Mouse (Mus musculus) kidney, postnatal 14 days (tissue): ENCODE data around the gene Rab26.
A peak's percentile ranks its signal among the peaks of the same experiment; 100 is the strongest.

Experiments used
- DNase-seq: peaks from one replicate; pipeline ENCODE4 v3.0.0; 2022; ENCODE audit warnings: mixed read lengths

Gene Rab26

DNA sequence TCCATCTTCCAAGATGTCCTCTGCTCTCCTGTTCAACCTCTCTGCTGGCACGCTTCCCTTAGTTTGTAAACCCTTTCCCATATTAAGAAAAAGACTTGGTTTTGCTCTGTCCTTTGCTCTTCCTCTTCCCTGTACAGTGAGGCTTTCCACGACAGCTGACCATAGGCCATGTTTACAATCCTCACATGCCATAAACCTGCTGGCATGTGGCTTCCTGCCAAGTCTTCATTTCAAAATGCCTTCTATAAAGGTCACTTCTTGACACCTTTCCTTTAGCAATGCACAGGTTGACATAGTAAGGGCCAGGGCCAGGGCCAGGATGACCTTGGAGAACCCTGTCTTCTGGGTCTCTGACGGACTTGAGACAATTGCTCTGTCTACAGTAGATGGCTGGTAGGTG, 12.2 kb upstream of the Rab26 start:
- DNase-seq: peak; percentile 53

DNA sequence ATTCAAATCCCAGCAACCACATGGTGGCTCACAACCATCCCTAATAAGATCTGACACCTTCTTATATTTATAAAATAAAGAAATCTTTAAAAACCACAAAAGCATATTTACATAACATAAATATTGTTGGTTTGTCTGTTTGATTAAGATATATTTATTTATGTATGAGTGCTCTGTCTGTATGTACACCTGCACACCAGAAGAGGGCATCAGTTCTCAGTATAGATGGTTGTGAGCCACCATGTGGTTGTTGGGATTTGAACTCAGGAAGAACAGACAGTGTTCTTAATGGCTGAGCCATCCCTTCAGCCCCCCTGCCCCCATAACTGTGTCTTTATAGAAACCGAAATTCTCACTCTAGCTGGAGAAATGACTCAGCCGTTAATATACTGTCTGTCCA, 11.2 kb upstream of the Rab26 start:
- DNase-seq: no peak

DNA sequence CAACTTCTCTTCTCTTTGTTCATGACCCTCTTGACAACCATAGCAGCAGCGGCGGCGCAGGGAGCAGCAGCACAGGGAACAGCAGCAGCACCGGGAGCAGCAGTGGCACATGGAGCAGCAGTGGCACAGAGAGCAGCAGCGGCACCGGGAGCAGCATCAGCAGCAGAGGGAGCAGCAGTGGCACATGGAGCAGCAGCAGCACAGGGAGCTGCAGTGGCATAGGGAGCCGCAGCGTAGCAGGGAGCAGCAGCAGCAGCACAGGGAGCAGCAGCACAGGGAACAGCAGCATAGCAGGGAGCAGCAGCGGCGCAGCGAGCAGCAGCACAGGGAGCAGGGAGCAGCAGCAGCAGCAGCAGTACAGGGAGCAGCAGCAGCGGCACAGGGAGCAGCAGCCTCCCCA, 10.6 kb upstream of the Rab26 start:
- no peak for DNase-seq

DNA sequence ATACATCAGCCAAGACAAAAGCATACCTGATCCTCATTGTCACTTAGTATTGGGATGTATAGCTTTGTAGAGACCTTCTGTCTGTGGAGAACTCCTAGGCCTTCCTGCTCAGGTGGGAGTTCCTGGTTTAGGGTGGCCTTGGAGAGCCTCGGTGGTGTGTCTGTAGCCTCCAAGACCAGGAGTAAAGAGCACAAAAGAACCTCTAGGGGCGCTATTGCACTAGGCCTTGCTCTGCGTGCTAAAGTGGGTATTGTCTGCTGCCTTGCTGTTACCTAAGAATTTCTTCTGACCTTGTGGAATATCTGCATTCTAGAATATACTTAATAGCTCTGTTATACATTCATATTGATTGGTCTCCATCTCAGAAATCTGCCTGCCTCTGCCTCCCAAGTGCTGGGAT, 6.4 kb upstream of the Rab26 start:
- DNase-seq: peak; percentile 66

DNA sequence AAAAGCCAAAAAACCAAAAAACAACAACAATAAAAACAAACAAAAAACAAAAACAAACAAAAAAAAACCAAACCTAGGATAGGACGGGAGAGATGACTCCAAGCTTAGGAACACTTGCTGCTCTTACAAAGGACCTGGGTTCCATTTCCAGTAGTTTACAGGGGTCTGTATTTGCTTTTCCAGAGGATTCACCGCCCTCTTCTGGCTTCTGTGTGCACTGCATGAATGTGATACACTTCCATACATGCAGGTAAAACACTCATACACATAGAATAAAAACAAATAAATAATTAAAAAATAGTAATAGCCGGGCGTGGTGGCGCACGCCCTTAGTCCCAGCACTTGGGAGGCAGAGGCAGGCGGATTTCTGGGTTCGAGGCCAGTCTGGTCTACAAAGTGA, 4.9 kb upstream of the Rab26 start:
- peak; percentile 72 for DNase-seq

DNA sequence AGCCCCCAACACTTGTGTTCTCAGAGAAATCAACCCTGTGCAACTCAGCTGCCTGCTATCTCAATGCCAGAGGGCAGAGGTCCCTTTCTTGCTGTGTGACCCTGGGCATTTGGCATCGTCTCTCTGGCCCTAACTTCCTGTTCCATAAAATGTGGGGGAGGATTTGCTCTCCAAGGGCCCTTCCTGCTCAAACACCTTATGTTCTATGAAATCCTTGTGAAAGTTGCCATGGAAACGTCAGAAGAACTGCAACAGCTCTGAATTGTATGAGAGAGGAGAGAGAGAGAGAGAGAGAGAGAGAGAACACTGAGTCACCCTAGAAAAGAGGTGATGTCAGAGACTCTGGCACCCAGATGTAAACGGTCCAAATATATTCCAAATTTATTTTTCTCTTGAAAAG, 3.5 kb upstream of the Rab26 start:
- DNase-seq: no peak

DNA sequence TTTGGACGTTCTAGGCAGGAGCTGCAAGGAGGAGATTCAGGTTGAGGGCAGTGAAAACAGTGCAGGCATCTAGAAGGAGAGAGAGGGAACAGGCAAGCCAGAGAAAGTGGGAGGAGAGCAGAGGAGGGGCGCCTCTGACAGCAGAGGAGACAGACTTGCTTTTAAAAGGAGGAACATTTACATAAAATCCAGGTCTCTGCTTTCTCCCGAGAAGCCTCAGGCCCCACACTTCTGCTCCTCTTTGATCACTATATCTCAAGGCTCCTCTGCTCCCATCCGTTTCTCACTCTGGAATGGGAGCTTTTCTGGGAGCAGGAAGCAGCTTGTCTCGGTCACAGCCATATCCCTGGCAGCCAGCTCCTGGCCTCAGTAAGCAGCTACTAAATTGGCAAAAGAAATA, 1.3 kb upstream of the Rab26 start:
- no peak for DNase-seq

DNA sequence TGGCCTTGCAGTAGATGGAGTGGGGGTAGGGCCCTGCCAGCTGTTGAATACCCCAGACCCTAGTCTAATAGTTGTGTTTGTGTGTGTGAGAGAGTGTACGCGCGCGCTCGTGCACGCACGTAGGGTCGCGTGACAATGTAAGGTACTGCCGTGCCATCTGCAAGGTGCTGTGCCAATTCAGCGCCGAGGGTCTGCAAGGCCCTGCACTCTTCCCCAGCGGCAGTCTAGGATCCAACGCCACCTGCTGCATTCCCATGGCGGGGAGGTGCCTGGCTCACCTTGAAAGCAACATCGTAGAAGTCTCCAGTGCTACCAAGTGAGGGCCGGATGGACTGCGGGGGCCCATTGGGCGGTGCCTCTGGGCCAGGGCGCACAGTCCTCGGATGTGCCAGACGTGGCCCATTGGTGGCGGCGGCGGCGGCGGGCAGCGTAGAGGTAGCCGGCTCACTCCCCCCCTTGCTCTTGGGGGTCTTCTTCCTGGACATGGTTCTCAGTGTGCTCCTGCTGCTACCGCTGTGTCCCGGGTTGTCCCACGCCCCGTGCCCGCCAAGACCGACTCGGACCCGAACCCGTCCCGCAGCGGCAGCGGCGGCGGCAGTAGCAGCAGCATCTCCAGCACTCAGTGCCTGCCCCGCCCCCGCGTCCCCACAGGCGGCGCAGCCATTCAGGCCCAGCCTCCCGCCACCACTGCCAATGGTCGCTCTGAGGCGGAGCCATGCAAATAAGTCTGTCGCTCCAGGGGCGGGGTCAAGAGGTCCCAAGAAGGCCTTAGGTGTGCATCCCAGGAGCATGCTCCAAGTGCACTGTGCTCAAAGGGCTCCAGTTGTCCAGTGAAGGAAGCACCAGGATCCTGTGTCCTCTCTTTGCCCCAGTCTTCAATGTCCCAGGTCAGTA, 664 bp downstream of the Rab26 start:
- peak; percentile 91 for DNase-seq

DNA sequence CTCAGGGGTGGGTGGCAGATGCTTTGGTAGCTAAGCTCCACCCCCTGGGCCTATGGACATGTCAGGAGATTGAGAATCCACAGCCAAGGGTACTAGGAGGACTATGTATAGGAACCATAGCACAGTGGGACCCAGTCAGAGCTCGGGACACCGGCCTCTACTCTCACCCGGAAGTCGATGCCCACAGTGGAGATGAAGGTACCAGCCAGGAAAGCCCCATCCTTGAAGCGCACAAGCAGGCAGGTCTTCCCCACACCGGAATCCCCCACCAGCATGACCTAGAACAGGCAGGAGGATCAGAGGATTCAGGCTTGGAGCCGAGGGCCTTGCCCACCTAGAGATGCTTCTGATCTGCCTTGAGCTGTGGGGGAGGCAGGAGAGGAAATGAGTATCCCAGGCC, 2.0 kb downstream of the Rab26 start:
- no peak for DNase-seq

DNA sequence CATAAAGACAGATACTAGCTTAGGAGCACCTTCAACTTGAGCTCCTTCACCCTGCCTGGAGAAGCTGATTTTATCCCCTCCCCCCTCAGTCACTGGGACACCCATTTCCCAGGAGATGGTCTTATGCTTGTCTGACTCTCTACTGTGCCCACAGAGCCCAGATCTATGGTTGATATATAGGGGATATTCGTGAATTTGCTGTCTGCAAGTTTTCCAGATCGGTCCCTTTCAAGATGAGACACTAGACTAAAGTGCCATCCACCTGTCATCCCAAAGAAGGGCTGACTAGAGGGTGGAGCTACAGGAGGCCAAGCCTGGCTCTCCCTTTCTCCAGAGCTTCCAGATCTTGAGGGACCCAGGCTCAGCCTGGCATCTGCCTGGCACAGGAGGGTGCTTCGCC, 2.9 kb downstream of the Rab26 start:
- no peak for DNase-seq

DNA sequence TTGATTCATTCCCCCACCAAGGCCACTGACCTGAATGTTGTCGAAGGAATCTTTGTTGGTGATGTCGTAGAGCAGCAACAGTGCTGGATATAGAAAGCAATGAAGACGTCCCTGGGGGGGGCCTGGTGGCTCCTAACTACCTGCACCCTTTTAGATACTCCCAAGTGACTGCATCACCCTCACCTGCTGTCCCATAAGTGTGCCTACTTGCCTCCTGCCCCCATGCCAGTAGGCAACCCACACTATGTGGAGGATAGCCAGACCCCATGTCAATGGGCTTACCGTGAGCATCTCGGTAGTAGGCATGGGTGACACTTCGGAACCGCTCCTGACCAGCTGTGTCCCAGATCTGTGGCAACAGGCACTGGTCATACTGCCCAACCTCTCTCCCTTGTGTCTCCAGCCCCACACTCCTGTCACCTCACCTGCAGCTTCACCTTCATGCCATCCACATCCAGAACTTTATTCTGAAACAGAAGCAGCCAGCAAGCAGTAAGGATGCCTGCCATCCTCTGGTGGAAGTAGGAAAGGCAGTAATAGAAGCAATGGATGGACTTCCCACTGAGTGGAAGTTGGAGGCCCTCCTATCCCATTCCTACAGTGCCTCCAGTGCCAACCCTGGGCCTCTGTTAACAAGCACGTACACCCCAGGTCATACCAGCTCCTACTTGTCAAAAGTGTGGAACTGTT, 3.5 kb downstream of the Rab26 start:
- DNase-seq: no peak

DNA sequence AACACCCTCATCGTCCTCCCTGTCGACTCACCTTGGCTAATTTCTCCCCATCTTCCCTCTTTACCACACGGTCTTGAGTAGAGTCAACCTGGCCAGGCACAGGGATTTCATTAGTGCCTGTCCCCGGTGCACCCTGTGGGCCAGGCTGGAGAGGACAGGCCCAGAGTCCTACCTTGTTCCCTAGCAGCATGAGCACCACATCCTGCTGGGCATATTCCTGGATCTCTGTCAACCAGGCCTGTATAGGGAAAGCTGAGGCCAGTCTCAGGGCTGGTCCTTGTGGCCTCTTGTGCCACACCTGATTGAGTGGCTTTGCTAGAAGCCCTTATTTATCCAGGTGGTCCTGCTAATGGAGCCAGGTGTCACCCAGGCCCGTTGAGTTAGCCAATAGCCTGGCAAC, 4.1 kb downstream of the Rab26 start:
- no peak for DNase-seq

DNA sequence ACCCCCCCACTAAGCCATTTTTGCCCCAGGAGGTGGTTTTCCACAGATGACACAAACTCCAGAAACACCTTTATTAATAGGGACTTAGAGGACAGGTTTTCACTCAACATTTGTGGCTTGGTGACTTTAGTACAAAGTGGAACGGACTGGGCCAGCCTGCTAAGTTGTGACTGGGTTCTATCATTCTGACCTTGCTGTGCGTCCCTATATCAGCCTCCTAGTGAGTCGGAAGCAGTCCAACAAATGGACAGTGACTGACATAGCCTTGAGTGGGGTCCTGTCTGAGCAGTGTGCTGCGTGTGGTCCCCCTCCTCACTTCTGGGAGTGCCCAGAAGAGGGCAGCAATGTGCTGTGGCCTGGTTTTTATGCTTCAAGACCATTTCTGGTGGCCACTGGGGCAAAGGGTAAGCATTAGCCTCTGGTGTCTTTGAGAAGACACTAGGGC, 5.0 kb downstream of the Rab26 start:
- DNase-seq: peak; percentile 70

DNA sequence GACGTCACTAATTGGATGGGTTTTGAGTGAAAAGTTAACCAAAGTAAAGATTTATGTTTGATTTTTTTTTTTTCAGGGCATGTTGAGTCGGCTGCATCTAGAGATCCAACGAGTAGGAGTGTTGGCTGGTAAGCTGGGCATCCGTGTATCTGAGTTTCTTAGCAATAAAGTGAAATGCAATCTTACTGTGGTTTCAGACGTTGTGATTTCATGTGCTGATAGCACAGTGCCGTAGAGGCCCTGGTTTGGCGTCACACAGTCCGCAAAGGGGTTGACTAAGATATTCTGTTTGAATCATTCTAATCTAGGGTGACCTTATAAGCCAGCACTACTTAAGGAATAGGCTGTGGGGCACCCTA, 5.5 kb downstream of the Rab26 start:
- DNase-seq: no peak

DNA sequence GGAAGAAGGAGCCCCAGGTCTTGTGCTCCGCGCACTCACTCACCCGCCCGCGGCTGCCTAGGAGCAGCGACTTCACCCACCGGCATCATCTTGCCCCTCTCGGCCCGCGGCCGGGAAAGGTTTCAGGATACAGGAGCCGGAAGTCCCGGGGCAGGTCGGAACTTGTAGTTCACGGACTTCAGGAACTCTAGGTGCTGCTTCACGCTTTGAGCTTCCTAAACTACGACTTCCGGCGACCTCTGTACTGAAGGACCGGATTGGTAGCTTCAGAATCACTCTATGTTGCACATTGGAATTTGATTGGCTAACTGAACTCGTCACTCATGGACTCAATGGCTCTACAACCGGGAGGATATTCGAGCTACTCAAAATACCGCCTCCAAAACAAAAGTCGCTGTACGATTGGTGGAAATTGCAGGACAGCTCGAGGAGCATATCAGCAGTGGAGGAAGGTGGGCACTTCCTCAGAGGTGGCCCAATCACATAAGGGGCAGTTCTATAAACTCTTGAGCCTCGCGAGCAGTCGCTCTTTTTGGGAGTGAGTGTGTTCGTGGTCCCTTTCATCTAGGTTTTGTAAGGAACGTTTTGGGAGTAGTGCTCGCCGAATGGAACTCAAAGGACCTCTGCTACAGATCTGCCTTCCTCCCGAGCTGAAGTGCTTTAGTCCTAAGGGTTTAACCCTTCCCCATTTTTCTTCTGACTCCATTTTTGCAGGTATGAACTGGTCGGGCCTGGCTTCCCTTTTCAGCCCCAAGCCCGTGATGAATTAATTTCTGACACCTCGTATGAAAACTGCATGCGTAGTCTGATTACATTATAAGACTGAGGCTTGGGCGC, 6.1 kb downstream of the Rab26 start, which contains the start of gene Traf7:
Traf7 (minus strand) TSS at position 216 of the 837 bp plus-strand sequence.
- DNase-seq: peak; percentile 97

DNA sequence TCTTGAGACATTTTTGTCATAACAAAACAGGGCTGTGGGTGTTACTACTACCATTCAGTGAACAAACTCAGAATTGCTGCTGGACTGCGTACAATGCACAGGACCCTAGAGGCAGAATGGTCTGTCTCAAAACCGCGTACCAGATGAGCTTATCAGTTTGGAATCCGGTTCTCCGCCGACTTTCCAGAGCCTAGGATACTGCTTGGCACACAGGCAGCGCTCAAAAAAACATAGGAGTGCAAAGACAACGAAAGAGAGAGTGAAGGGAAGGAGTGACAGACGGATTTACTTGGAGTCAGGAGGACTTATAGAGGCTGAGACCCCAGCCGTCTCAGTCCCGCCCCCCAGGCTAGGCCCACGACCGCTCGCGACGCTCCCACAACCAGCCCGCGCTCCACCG, 6.7 kb downstream of the Rab26 start:
- DNase-seq: no peak

DNA sequence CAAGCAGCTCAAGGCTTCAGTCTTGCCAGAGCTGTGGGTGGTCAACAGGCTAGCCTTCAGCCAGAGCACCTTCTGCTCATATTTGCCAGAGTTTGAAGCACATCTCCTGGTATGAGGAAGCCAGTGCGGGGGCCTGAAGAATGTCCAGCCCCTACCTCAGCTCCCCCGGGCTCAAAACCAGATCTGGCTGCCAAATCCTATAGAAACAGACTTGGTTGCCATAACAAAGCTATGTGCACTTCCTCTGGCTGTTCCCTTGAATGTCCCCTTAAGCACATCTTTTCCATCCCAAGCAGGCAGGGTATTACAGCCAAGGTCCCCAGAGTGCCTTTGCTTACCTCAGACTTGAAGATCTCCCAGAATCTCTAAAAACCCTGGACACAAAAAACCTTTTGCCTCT, 9.3 kb downstream of the Rab26 start:
- DNase-seq: no peak

DNA sequence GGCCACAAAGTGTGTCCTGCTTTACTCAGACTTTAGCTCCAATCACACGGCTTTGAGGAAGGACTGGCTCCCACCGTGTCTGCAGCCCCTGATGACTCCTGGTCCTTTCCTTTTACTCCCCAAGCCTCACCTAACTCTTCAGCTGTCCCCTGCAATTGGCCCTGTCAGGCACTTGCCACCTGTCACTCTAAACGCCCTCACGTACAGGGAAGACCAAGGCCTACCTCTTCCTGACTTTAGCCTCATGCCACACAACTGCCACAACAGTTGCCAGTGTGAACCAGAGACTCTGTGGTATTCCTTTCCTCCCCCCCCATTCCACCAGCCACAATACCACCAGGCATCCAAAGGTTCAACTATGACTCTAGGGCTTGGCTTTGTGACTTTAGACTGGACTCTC, 13.6 kb downstream of the Rab26 start:
- no peak for DNase-seq

DNA sequence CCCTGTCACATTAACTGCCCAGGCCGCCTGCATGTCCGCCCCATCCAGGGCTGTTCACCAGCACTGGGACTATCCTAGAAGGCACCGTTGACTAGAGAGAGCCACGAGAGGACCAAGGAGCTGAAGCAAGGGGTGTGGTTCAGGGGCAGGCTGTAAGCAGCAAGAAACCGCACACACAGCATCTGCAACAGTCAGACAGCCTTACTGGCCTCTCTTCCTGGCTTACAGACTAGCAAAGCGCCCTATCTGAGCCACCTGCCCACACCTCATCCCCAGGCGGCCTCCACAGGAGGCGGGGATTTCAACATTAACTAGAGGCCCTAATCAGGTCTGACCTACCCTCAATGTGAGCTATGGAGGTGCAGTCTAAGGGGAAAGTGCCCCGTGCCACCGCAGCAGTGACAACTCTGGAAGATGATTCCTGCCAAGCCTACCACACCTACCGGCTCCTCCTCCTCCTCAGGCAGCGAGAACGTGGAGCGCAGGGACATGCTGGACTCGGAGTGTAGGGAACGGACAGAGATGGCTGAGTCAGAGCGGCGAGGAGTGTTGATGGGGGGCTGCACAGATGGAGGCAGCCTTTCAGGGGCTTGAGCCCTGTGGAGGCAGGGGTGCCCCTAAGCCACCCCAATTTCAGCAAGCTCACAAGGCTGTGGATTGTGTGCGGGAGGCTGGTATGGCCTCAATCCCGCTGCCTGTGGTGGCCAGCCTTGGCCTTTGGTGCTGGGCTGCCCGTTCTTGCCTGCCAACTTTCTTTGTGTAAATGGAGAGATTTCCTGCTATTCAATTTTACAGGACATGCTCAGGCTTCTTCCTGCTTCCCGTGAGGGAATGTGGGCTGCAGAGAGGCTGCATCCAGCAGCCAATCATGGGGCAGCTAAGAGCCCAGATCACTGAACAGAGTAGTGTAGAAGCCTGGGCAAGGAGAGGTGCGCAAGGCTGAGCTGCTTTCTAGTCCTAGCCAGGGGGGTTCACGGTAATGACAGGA, 19.4 kb downstream of the Rab26 start:
- DNase-seq: peak; percentile 53

DNA sequence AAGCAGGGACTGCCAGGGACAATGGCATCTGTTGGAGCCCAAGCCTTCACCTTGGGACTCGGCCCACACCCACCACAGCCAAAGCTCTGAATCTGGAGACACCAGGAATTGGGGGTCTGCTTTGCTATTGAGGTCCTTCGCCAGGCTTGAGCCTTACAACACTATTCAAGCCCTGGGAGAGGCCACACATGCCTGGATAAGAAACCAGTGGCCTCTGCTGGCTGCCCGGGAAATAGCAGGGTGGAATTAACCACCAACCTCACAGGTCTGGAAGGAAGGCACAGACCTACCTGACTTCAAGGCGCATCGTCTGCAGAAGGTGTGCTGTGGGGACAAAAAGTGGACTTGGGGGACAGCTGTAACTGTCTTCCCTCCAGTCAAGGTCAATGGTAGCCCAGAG, 20.4 kb downstream of the Rab26 start:
- peak; percentile 71 for DNase-seq

DNA sequence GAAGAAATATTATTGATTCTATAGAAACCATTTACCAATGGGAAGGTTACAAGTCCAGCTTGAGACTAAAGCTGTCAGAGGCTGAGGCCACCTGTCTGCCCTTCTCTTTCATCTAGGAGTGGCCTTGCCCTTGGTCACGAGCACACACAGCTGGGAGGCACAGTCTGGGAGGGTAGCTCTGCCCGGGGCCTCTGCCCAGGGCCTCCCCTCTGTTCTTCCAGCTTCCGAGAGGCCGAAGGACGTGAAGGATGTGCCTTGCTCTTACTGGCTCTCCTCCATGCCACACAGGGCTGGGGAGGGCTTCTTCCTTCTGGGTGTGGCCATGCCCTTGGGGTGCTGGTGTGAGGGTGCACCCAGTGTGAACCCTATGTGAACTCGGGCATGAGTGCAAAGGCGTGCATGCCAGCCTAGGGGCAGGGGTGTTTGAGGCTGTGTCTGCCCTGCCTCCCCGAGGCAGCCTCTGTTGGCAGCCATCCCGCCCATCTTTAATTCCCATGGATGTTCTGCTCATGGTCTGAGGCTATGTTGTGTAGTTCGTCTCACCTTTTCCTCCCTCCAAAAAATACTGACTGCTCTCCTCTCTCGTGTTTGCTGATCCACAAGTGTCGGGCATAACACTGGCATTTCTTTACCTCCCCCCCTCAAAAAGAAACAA, 26.1 kb downstream of the Rab26 start:
- no peak for DNase-seq
